Mouse (Mus musculus) CH12.LX (cell line): ENCODE data around the gene Tusc2. TPM values are rescaled to one million over a fixed set of nuclear protein-coding genes. Genes with fewer than 3 reads are reported as not detected.
A peak's percentile ranks its signal among the peaks of the same experiment; 100 is the strongest.
"Not testable (repeated sequence)": the region's sequence is repeated elsewhere in the genome, so short reads cannot be mapped to it uniquely, and the experiment has no call there.

Experiments used
- DNase-seq: peaks from one replicate; pipeline ENCODE4 v3.0.0-alpha.2; 2013; ENCODE audit errors: extremely low read depth
- H3K27ac ChIP-seq: 2 replicates; pipeline ENCODE4 v1.5.1; 2012; ENCODE audit warnings: low read depth, mild to moderate bottlenecking, control low read depth, moderate library complexity; ENCODE audit not compliant: insufficient read depth
- H3K27me3 ChIP-seq: replicated peaks from 2 replicates; pipeline ENCODE3; 2012; ENCODE audit warnings: inconsistent platforms
- H3K36me3 ChIP-seq, 2 experiments: replicated peaks in 1 of 2; 2 replicates each; pipeline versions ENCODE3 to v1.6.1; 2012; ENCODE audit warnings: inconsistent platforms in 1 of 2, low read length in 1 of 2, mild to moderate bottlenecking in 1 of 2, mixed read lengths in 1 of 2, moderate library complexity in 1 of 2; ENCODE audit not compliant: control insufficient read depth in 1 of 2, insufficient read depth in 1 of 2
- H3K4me1 ChIP-seq, 2 experiments: 2 replicates each; pipeline ENCODE4 v1.6.1; 2012; ENCODE audit warnings: inconsistent platforms in 1 of 2, moderate library complexity in 1 of 2; ENCODE audit not compliant: insufficient read depth in 2 of 2, control insufficient read depth in 1 of 2
- H3K4me2 ChIP-seq: 2 replicates; pipeline ENCODE4 v1.6.1; 2012; ENCODE audit warnings: low read depth, mild to moderate bottlenecking, control low read depth; ENCODE audit not compliant: poor library complexity, insufficient read depth, severe bottlenecking
- H3K4me3 ChIP-seq, 3 experiments: fragments of 150-350 bp in 1 of 3; sonication (generic) in 1 of 3; replicated peaks in 1 of 3; 2 replicates each; pipeline versions ENCODE3 to v1.5.1; 2011 to 2012; ENCODE audit warnings: low read depth in 2 of 3, low read length in 2 of 3, mild to moderate bottlenecking in 2 of 3, moderate library complexity in 2 of 3, control low read depth in 1 of 3, improper control_type of control experiment in 1 of 3, inconsistent platforms in 1 of 3, mixed read lengths in 1 of 3; ENCODE audit not compliant: poor library complexity in 1 of 3
- H3K79me2 ChIP-seq: replicated peaks from 2 replicates; pipeline ENCODE4 v1.6.1; 2012; ENCODE audit warnings: mild to moderate bottlenecking, moderate library complexity; ENCODE audit not compliant: control insufficient read depth, poor library complexity, insufficient read depth, severe bottlenecking; ENCODE audit errors: extremely low read depth
- H3K9ac ChIP-seq: 2 replicates; pipeline ENCODE4 v1.6.1; 2012; ENCODE audit warnings: low read depth, mild to moderate bottlenecking, control low read depth, moderate library complexity; ENCODE audit not compliant: insufficient read depth
- H3K9me3 ChIP-seq: replicated peaks from 2 replicates; pipeline ENCODE3; 2012; ENCODE audit warnings: low read length, inconsistent platforms, mixed read lengths
- CHD2 ChIP-seq: IDR thresholded peaks from 2 replicates; pipeline ENCODE4 v1.6.1; 2011; ENCODE audit warnings: low read length, improper control_type of control experiment
- CTCF ChIP-seq, 2 experiments: IDR thresholded peaks in 1 of 2; conservative IDR thresholded peaks in 1 of 2; 2 replicates each; pipeline ENCODE4 v1.5.1; 2011 to 2012; ENCODE audit warnings: low read depth in 2 of 2, low read length in 2 of 2, improper control_type of control experiment in 1 of 2, inconsistent platforms in 1 of 2, mild to moderate bottlenecking in 1 of 2, moderate library complexity in 1 of 2
- E2F4 ChIP-seq: IDR thresholded peaks from 2 replicates; pipeline ENCODE4 v1.6.1; 2011; ENCODE audit warnings: low read depth, low read length, improper control_type of control experiment; ENCODE audit not compliant: insufficient replicate concordance
- HCFC1 ChIP-seq: IDR thresholded peaks from 2 replicates; pipeline ENCODE4 v1.6.1; 2012; ENCODE audit warnings: low read depth, mild to moderate bottlenecking, inconsistent platforms, low read length, improper control_type of control experiment
- MAX ChIP-seq: IDR thresholded peaks from 2 replicates; pipeline ENCODE4 v1.6.1; 2011; ENCODE audit warnings: low read length, improper control_type of control experiment
- MYC ChIP-seq: IDR thresholded peaks from 2 replicates; pipeline ENCODE4 v1.6.1; 2011; ENCODE audit warnings: low read depth, mild to moderate bottlenecking, improper control_type of control experiment, low read length
- NELFE ChIP-seq: IDR thresholded peaks from 2 replicates; pipeline ENCODE4 v1.6.1; 2011; ENCODE audit warnings: low read depth, low read length, improper control_type of control experiment
- POLR2AphosphoS2 ChIP-seq: IDR thresholded peaks from 2 replicates; pipeline ENCODE4 v1.6.1; 2011; ENCODE audit warnings: low read depth, low read length, improper control_type of control experiment
- RAD21 ChIP-seq: IDR thresholded peaks from 2 replicates; pipeline ENCODE4 v1.6.1; 2011; ENCODE audit warnings: low read depth, mild to moderate bottlenecking, low read length, improper control_type of control experiment, moderate library complexity
- RCOR1 ChIP-seq: conservative IDR thresholded peaks from 2 replicates; pipeline ENCODE4 v1.6.1; 2012; ENCODE audit warnings: low read depth, mild to moderate bottlenecking, inconsistent platforms, low read length, improper control_type of control experiment
- SMC3 ChIP-seq: IDR thresholded peaks from 2 replicates; pipeline ENCODE4 v1.6.1; 2011; ENCODE audit warnings: low read depth, low read length, improper control_type of control experiment
- USF2 ChIP-seq: conservative IDR thresholded peaks from 2 replicates; pipeline ENCODE4 v1.6.1; 2011; ENCODE audit warnings: low read depth, low read length, improper control_type of control experiment
- ZC3H11A ChIP-seq: IDR thresholded peaks from 2 replicates; pipeline ENCODE4 v1.6.1; 2012; ENCODE audit warnings: low read depth, mild to moderate bottlenecking, inconsistent platforms, low read length, improper control_type of control experiment
- ZKSCAN1 ChIP-seq: IDR thresholded peaks from 2 replicates; pipeline ENCODE4 v1.6.1; 2012; ENCODE audit warnings: low read depth, inconsistent platforms, low read length, improper control_type of control experiment, borderline replicate concordance
- dilution Hi-C: fragments of 300-500 bp; cut with MboI; formaldehyde crosslinking; loops from 2 replicates; pipeline ENCODE4 v1.14.3; 2020; ENCODE audit warnings: low sequenced_read_pairs; ENCODE audit not compliant: extremely low pct_unique_long_range_greater_than_20kb, extremely low pct_ligation_motif_present
- in situ Hi-C: fragments of 300-500 bp; cut with MboI; formaldehyde crosslinking; loops from 3 replicates; pipeline ENCODE4 v1.14.3; 2019; ENCODE audit warnings: low sequenced_read_pairs, low pct_ligation_motif_present, low pct_unique_long_range_greater_than_20kb, mixed read lengths
- polyA plus RNA-seq: library from polyadenylated mRNA; unstranded; fragments of >175 nt; gene quantifications from 2 replicates; pipeline ENCODE4 v1.2.1, GENCODE M21; 2012; ENCODE audit warnings: low read depth; ENCODE audit not compliant: insufficient read length
- total RNA-seq, 2 experiments: library from RNA; depleted of rRNA; stranded (reverse); fragments of 300-350 nt in 1 of 2; fragments of >200 nt in 1 of 2; gene quantifications; 2 replicates each; pipeline ENCODE4 v1.2.3; 2012 to 2014

The Tusc2 gene
- total and polyA plus RNA-seq, 3 experiments, result 23.0 to 39.2 (median 33.3) TPM

DNA sequence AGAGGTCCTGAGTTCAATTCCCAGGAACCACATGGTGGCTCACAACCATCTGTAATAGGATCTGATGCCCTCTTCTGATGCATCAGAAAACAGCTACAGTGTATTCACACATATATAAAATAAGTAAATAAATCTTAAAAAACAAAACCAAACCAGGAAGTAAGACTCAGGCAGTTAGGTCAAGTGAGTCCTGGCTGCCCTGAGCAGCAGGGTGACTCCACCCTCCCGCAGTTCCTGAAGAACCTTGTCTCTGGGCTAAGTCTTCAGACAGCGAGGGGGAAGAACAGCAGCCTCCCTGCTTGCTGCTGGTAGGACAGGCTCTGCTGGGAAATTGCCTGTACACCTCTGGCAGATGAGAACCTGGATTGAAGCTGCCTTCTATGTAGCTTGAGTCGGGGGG is 6.7 kb upstream of the Tusc2 start:
- Histone ChIP-seq H3K4me1 (peaks cover 10 to 22% of the 10 kb centered on the region in 2 experiments), H3K79me2 (peaks cover 29% of the 10 kb centered on the region), H3K27ac (no peak overlapping the region), H3K36me3 (peaks cover 36 to 58% of the 10 kb centered on the region in 2 experiments), H3K4me3 (peak overlapping the region in 1 of 3 experiments; percentile 91), H3K27me3 (no peaks in the 10 kb centered on the region), H3K9ac (peak overlapping the region; percentile 77; the same call in 1 of the 2 replicates), H3K9me3 (no peaks in the 10 kb centered on the region), H3K4me2 (peak overlapping the region; percentile 90)
- DNase-seq, result no peak
- in situ Hi-C loops (no loop called here), dilution Hi-C loops (no loop called here)
- TF ChIP-seq ZC3H11A, result no peak
- TF ChIP-seq MYC, result no peak
- TF ChIP-seq ZKSCAN1, result no peak
- TF ChIP-seq NELFE, result no peak
- TF ChIP-seq USF2, result no peak
- TF ChIP-seq RCOR1, result no peak
- no peak for TF ChIP-seq SMC3
- no peak for TF ChIP-seq MAX
- no peak for TF ChIP-seq HCFC1
- no peak for TF ChIP-seq E2F4
- no peak for TF ChIP-seq POLR2AphosphoS2

DNA sequence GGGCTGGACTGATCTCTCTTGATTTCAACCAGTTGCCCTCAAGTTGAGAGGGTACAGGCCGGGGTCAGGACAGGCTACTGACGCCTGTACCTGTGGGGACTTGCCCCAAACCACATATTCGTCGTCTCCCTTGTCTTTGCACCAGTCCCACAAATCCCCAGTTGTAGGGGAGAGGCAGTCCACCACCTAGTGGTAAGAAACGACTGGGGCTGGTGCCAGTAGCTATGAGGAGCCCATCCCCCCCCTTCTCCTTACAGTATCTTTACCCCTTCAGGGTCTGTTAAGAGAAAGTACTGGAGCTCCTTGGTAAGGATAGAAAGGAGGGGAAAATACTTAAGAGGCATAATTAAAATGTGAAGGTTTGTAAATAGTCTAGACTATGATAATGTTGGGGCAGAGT is 2.5 kb downstream of the Tusc2 start:
- DNase-seq, result peak; percentile 55
- peak overlapping the region; percentile 21 for H3K27ac ChIP-seq
- in situ Hi-C loops, H3K9me3 ChIP-seq, H3K27me3 ChIP-seq: not testable (repeated sequence)
- TF ChIP-seq CTCF (conservative IDR thresholded peaks at IDR 0.05 in 1 of 2, IDR thresholded peaks at IDR 0.05 in 1 of 2; ENCODE audit: low read depth in 2 of 2, low read length in 2 of 2), result peak in 1 of 2 experiments; percentile 51; a peak in 2 of 4 replicates
- TF ChIP-seq CHD2, result 0 out of 2 replicates have a peak, but pooled peaks have one; percentile 36
- 0 out of 2 replicates have a peak, but pooled peaks have one; percentile 15 for TF ChIP-seq SMC3
- peak; percentile 7 for TF ChIP-seq RAD21
- TF ChIP-seq, all 38 proteins: peak for 4; not testable (repeated sequence) for 34
- H3K79me2 ChIP-seq, dilution Hi-C loops, H3K4me3 ChIP-seq, H3K4me2 ChIP-seq, H3K9ac ChIP-seq: not testable (repeated sequence)
- Histone ChIP-seq H3K4me1 (peaks cover 23 to 58% of the 10 kb centered on the region in 2 experiments), H3K36me3 (peaks cover 26 to 50% of the 10 kb centered on the region in 2 experiments)
